Mouse (Mus musculus) ovary, adult 10 weeks (tissue): ENCODE measurements around the gene Crlf2. TPM values are rescaled to one million over a fixed set of nuclear protein-coding genes. Genes with fewer than 3 reads are reported as not detected.

Experiments
- polyA plus RNA-seq: library from polyadenylated mRNA; stranded (reverse); fragments of 350-450 nt; fragmentation: Illumina TruSeq; extraction: RNeasy Lipid Tissue Mini Kit (QIAGEN cat#74804); gene quantifications from one replicate; pipeline ENCODE4 v1.2.3, GENCODE M21; 2014

Crlf2 gene
- 0.91 TPM for polyA plus RNA-seq

DNA sequence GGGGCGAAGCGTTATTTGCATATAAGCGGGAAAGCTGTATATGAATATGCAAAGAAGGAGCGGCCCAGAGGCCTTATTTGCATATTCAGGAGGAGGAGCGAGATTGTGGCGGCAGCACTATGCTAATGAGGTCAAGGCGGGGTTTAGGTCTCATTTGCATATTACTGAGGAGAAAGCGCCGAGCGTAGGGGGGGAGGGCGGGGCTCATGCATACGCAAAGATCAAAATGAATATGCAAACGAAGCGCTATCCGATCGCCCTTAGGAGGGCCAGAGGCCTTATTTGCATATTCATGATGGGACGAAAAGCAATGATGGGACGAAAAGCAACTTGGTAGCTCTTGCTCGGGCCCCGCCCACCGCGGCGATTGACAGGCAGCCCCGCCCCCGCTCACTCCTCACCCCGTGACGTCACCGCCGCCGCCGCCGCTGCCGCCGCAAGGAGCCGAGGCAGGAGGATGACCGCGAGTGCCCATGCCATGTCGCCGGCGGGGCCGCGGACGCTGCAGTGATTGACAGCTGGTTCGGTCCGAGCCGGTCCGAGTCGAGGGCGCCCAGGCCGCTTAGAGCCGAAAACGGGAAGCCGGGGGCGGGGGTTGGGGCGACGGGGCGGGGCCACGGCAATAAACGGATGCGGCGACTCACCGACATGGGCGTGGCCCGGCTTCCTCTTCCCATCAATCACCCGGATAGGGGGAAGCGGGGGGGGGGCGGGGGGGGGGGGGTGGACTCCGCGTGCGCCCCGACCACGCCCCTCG, at the start of gene Crlf2:
TSS of gene Crlf2 (minus strand) at position 590 of the 757 bp plus-strand sequence.

Other genes starting within 250 kb of the Crlf2 start
- not detected for gene Vmn2r16, start 228.8 kb downstream of the Crlf2 start, polyA plus RNA-seq
- gene Vmn2r17, start 139.3 kb downstream of the Crlf2 start, polyA plus RNA-seq: not detected
- gene 5430403G16Rik, start 132.0 kb upstream of the Crlf2 start, polyA plus RNA-seq: 25.3 TPM
- gene 4930522L14Rik, start 192.9 kb upstream of the Crlf2 start, polyA plus RNA-seq: 54.7 TPM